Mouse (Mus musculus): ENCODE results near the gene Exoc7. TPM values are rescaled to one million over a fixed set of nuclear protein-coding genes. Genes with fewer than 3 reads are reported as not detected.

Gene Exoc7
- polyA plus RNA-seq, 1 experiment from 2014 or later, result 42.3 TPM

- no peak overlapping the region for H3K4me3 ChIP-seq (ENCODE audit: low read depth, low read length)
- H3K27ac ChIP-seq (replicated peaks), result no peak overlapping the region
- no peaks in the 10 kb centered on the region for H3K27me3 ChIP-seq (ENCODE audit: control insufficient read depth, insufficient read depth, low read length)
- H3K4me1 ChIP-seq (replicated peaks; ENCODE audit: control insufficient read depth, insufficient read depth), result no peaks in the 10 kb centered on the region
- TF ChIP-seq EP300 (optimal IDR thresholded peaks at IDR 0.05), result no peak
- TF ChIP-seq CTCF (IDR thresholded peaks at IDR 0.05; ENCODE audit: low read depth), result no peak
- ATAC-seq (ENCODE audit: low FRiP score, low TSS enrichment) (no peak), DNase-seq (ENCODE audit: low spot score) (no peak)
- H3K36me3 ChIP-seq (ENCODE audit: control insufficient read depth, insufficient read depth, low read length), result peaks cover 4% of the 10 kb centered on the region; the same call in 1 of the 2 replicates
- no peak overlapping the region for H3K4me2 ChIP-seq (replicated peaks; ENCODE audit: low read depth)
- H3K9me3 ChIP-seq (ENCODE audit: control insufficient read depth, low read length), result no peaks in the 10 kb centered on the region
- 54% methylated on average over 7 of the region's 7 CpGs for WGBS
- no peak overlapping the region for H3K9ac ChIP-seq (ENCODE audit: low read length)
These were observed 67.2 kb downstream of the Exoc7 start for GRCm38 (mm10) chr11:116239797-116240196.

Other genes starting within 250 kb of the Exoc7 start
- gene Unc13d, start 229.3 kb downstream of the Exoc7 start, polyA plus RNA-seq (2015; fragmentation: Nextera tagmentation; extraction: Ambion mirVana), result 2.3 and 2.8 TPM in 2 replicates
- gene Wbp2, start 220.2 kb downstream of the Exoc7 start, polyA plus RNA-seq (2015; fragmentation: Nextera tagmentation; extraction: Ambion mirVana), result 71.0 and 89.6 TPM in 2 replicates
- 33.8 and 34.6 TPM in 2 replicates for gene Trim47, start 180.0 kb downstream of the Exoc7 start, polyA plus RNA-seq (2015; fragmentation: Nextera tagmentation; extraction: Ambion mirVana)
- 3.3 and 4.1 TPM in 2 replicates for gene Trim65, start 176.1 kb downstream of the Exoc7 start, polyA plus RNA-seq (2015; fragmentation: Nextera tagmentation; extraction: Ambion mirVana)
- gene Mrpl38, start 168.4 kb downstream of the Exoc7 start, polyA plus RNA-seq (2015; fragmentation: Nextera tagmentation; extraction: Ambion mirVana), result 49.5 and 50.2 TPM in 2 replicates
- 8.0 and 8.8 TPM in 2 replicates for gene Fbf1, start 139.1 kb downstream of the Exoc7 start, polyA plus RNA-seq (2015; fragmentation: Nextera tagmentation; extraction: Ambion mirVana)
- 51.9 and 52.6 TPM in 2 replicates for gene Ten1, start 108.4 kb downstream of the Exoc7 start, polyA plus RNA-seq (2015; fragmentation: Nextera tagmentation; extraction: Ambion mirVana)
- 207 and 211 TPM in 2 replicates for gene Acox1, start 108.2 kb downstream of the Exoc7 start, polyA plus RNA-seq (2015; fragmentation: Nextera tagmentation; extraction: Ambion mirVana)
- 26.5 and 30.1 TPM in 2 replicates for gene Evpl, start 69.2 kb downstream of the Exoc7 start, polyA plus RNA-seq (2015; fragmentation: Nextera tagmentation; extraction: Ambion mirVana)
- gene Srp68, start 33.0 kb downstream of the Exoc7 start, polyA plus RNA-seq (2015; fragmentation: Nextera tagmentation; extraction: Ambion mirVana), result 52.6 and 53.0 TPM in 2 replicates
- gene Galr2, start 26.3 kb downstream of the Exoc7 start, polyA plus RNA-seq (2015; fragmentation: Nextera tagmentation; extraction: Ambion mirVana), result 0.68 and 0.76 TPM in 2 replicates
- 0.19 and 0.40 TPM in 2 replicates for gene Foxj1, start 28.2 kb upstream of the Exoc7 start, polyA plus RNA-seq (2015; fragmentation: Nextera tagmentation; extraction: Ambion mirVana)
- 2.8 and 3.0 TPM in 2 replicates for gene Rnf157, start 105.8 kb upstream of the Exoc7 start, polyA plus RNA-seq (2015; fragmentation: Nextera tagmentation; extraction: Ambion mirVana)
- 35.4 and 35.7 TPM in 2 replicates for gene Ubald2, start 126.9 kb upstream of the Exoc7 start, polyA plus RNA-seq (2015; fragmentation: Nextera tagmentation; extraction: Ambion mirVana)
- 0.08 and 0.16 TPM in 2 replicates for gene Qrich2, start 159.0 kb upstream of the Exoc7 start, polyA plus RNA-seq (2015; fragmentation: Nextera tagmentation; extraction: Ambion mirVana)
- gene Prpsap1, start 187.0 kb upstream of the Exoc7 start, polyA plus RNA-seq (2015; fragmentation: Nextera tagmentation; extraction: Ambion mirVana), result 94.0 and 97.1 TPM in 2 replicates
- gene Sphk1, start 223.7 kb upstream of the Exoc7 start, polyA plus RNA-seq (2015; fragmentation: Nextera tagmentation; extraction: Ambion mirVana), result 7.9 and 10.0 TPM in 2 replicates

All from stomach, postnatal 0 days (tissue).